Mouse (Mus musculus) right cerebral cortex, postnatal 36 days (tissue): ENCODE measurements around the gene Pecam1.
"Not testable (repeated sequence)": the region's sequence is repeated elsewhere in the genome, so short reads cannot be mapped to it uniquely, and the experiment has no call there.

ENCODE experiments used
- DNase-seq, 2 experiments: peaks; one replicate each; pipeline ENCODE4 v3.0.0; 2022; ENCODE audit warnings: low spot score in 2 of 2, mixed read lengths in 1 of 2

The Pecam1 gene

GRCm38 (mm10) chr11:106728402-106729366 lies 21.7 kb downstream of the Pecam1 start:
- no peak for DNase-seq

GRCm38 (mm10) chr11:106727967-106728366 lies 22.5 kb downstream of the Pecam1 start:
- no peak for DNase-seq

- not testable (repeated sequence) for DNase-seq
Measured at GRCm38 (mm10) chr11:106724916-106725235, 25.6 kb downstream of the Pecam1 start.

GRCm38 (mm10) chr11:106724176-106724915 lies 26.1 kb downstream of the Pecam1 start:
- DNase-seq = no peak

- DNase-seq = no peak
Measured at GRCm38 (mm10) chr11:106723611-106724125, 26.8 kb downstream of the Pecam1 start.

- DNase-seq = no peak
Measured at GRCm38 (mm10) chr11:106722831-106723361, 27.5 kb downstream of the Pecam1 start.

GRCm38 (mm10) chr11:106720379-106720778 lies 30.0 kb downstream of the Pecam1 start:
- no peak for DNase-seq

GRCm38 (mm10) chr11:106716568-106716967 lies 33.9 kb downstream of the Pecam1 start:
- DNase-seq = no peak

- DNase-seq = no peak
Measured at GRCm38 (mm10) chr11:106715066-106715465, 35.4 kb downstream of the Pecam1 start.

- no peak for DNase-seq
Measured at GRCm38 (mm10) chr11:106710789-106711188, 39.6 kb downstream of the Pecam1 start.

- DNase-seq = no peak
Measured at GRCm38 (mm10) chr11:106709227-106709985, 41.0 kb downstream of the Pecam1 start.

- no peak for DNase-seq
Measured at GRCm38 (mm10) chr11:106707866-106708265, 42.6 kb downstream of the Pecam1 start.

GRCm38 (mm10) chr11:106707085-106707484 lies 43.3 kb downstream of the Pecam1 start:
- no peak for DNase-seq

- DNase-seq = no peak
Measured at GRCm38 (mm10) chr11:106706212-106706611, 44.2 kb downstream of the Pecam1 start.

GRCm38 (mm10) chr11:106704399-106705111 lies 45.9 kb downstream of the Pecam1 start:
- DNase-seq = no peak

- no peak for DNase-seq
Measured at GRCm38 (mm10) chr11:106703931-106704330, 46.5 kb downstream of the Pecam1 start.

- no peak for DNase-seq
Measured at GRCm38 (mm10) chr11:106702584-106702983, 47.8 kb downstream of the Pecam1 start.

- no peak for DNase-seq
Measured at GRCm38 (mm10) chr11:106701589-106701988, 48.8 kb downstream of the Pecam1 start.

GRCm38 (mm10) chr11:106699083-106699482 lies 51.3 kb downstream of the Pecam1 start:
- no peak for DNase-seq

- no peak for DNase-seq
Measured at GRCm38 (mm10) chr11:106698289-106698688, 52.1 kb downstream of the Pecam1 start.

- no peak for DNase-seq
Measured at GRCm38 (mm10) chr11:106695917-106696316, 54.5 kb downstream of the Pecam1 start.
